Mouse (Mus musculus) small intestine, adult 2 months (tissue): ENCODE results near the gene Tcn2.

Experiments
- CTCF ChIP-seq: fragments of 200-500 bp; IDR thresholded peaks from 2 replicates; pipeline ENCODE4 v1.5.1; 2012; ENCODE audit warnings: low read depth, mild to moderate bottlenecking, control low read depth, inconsistent platforms, low read length, moderate library complexity, mixed read lengths; ENCODE audit not compliant: insufficient replicate concordance, insufficient read length; ENCODE audit errors: extremely low read depth
- POLR2A ChIP-seq: fragments of 200-500 bp; IDR thresholded peaks from 2 replicates; pipeline ENCODE4 v1.6.1; 2012; ENCODE audit warnings: low read depth, mild to moderate bottlenecking, control low read depth, inconsistent platforms, low read length, moderate library complexity

DNA sequence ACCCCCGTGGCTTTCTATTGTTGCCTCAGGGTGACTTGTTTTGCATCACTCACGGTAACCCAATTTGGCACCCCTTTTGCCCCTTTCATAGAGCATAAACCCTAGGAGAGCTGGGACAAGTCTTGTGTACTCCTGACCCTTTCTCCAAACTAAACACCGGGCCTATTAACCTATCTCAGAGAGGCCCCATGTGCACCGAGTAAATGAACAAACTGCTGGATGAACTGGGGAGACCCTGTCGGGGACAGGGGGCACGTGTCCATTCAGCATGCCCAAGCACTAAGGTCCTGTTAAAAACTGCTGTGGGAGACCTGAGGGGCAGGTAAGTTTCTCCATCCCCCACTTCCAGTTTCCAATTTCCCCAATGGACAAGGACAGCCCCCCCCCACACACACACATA is 1.0 kb downstream of the Tcn2 start:
- TF ChIP-seq CTCF = no peak
- no peak for TF ChIP-seq POLR2A
